Mouse (Mus musculus) forebrain, postnatal 0 days (tissue): ENCODE results near the gene Lcp2. TPM values are rescaled to one million over a fixed set of nuclear protein-coding genes. Genes with fewer than 3 reads are reported as not detected.

Experiments used
- ATAC-seq: fragments of 200-750 bp; cut with Nextera tagmentation; 2 replicates; pipeline ENCODE4 v1.8.0; 2017; ENCODE audit warnings: mild to moderate bottlenecking, moderate library complexity
- DNase-seq: peaks from one replicate; pipeline ENCODE4 v3.0.0-alpha.2; 2015
- H3K27ac ChIP-seq: fragments of 300-500 bp; sonication (generic); 2 replicates; pipeline ENCODE4 v1.5.1; 2014; ENCODE audit warnings: low read depth, mild to moderate bottlenecking, antibody characterized with exemption, low read length, moderate library complexity, mixed read lengths
- H3K27me3 ChIP-seq: fragments of 300-500 bp; sonication (generic); 2 replicates; pipeline ENCODE4 v1.6.1; 2014; ENCODE audit warnings: mild to moderate bottlenecking, low read length, mixed read lengths; ENCODE audit not compliant: insufficient read depth
- H3K36me3 ChIP-seq: fragments of 300-500 bp; sonication (generic); 2 replicates; pipeline ENCODE4 v1.6.1; 2014; ENCODE audit warnings: mild to moderate bottlenecking, moderate library complexity; ENCODE audit not compliant: insufficient read depth
- H3K4me1 ChIP-seq: fragments of 300-500 bp; sonication (generic); 2 replicates; pipeline ENCODE4 v1.6.1; 2014; ENCODE audit warnings: antibody characterized with exemption; ENCODE audit not compliant: insufficient read depth
- H3K4me2 ChIP-seq: fragments of 300-500 bp; sonication (generic); 2 replicates; pipeline ENCODE4 v1.6.1; 2014; ENCODE audit warnings: low read depth, mild to moderate bottlenecking, moderate library complexity
- H3K4me3 ChIP-seq: fragments of 300-500 bp; sonication (generic); 2 replicates; pipeline ENCODE4 v1.5.1; 2014; ENCODE audit warnings: low read depth, low read length, mixed read lengths
- H3K9ac ChIP-seq: fragments of 300-500 bp; sonication (generic); 2 replicates; pipeline ENCODE4 v1.6.1; 2014; ENCODE audit warnings: mild to moderate bottlenecking
- H3K9me3 ChIP-seq: fragments of 300-500 bp; sonication (generic); 2 replicates; pipeline ENCODE4 v1.6.1; 2016; ENCODE audit warnings: low read length
- CTCF ChIP-seq: sonication (generic); IDR thresholded peaks from 2 replicates; pipeline ENCODE4 v1.5.1; 2016; ENCODE audit warnings: antibody characterized with exemption, control low read depth, low read depth
- WGBS: fragments of 180-500 bp; shearing (Covaris S2); extraction: QIAGEN DNeasy Blood & Tissue Kit; methylation state at CpG from one replicate; pipeline ENCODE4 v1.1.7; 2014; 5-methylcytosine and 5-hydroxymethylcytosine counted together
- polyA plus RNA-seq: library from polyadenylated mRNA; unstranded; fragments of >200 nt; fragmentation: Nextera tagmentation; extraction: Ambion mirVana; gene quantifications from 2 replicates; pipeline ENCODE4 v1.2.1, GENCODE M21; 2015
- total RNA-seq: library from RNA; depleted of rRNA; stranded (reverse); fragments of >200 nt; gene quantifications from 2 replicates; pipeline ENCODE4 v1.2.3, GENCODE M21; 2014

The Lcp2 gene
- total and polyA plus RNA-seq, 2 experiments from 2014 or later: 3.6 to 4.4 TPM

GRCm38 (mm10) chr11:34058332-34058731, 11.6 kb downstream of the Lcp2 start:
- Histone ChIP-seq H3K4me3 (no peak overlapping the region), H3K4me2 (no peak overlapping the region), H3K36me3 (no peaks in the 10 kb centered on the region), H3K9ac (no peak overlapping the region), H3K27me3 (no peaks in the 10 kb centered on the region), H3K9me3 (no peaks in the 10 kb centered on the region), H3K27ac (no peak overlapping the region), H3K4me1 (no peaks in the 10 kb centered on the region)
- no peak for ATAC-seq
- TF ChIP-seq CTCF: no peak
- no peak for DNase-seq

- TF ChIP-seq CTCF: no peak
- Histone ChIP-seq H3K9me3 (no peaks in the 10 kb centered on the region), H3K27ac (no peak overlapping the region), H3K27me3 (no peaks in the 10 kb centered on the region), H3K4me3 (no peak overlapping the region), H3K9ac (no peak overlapping the region), H3K36me3 (no peaks in the 10 kb centered on the region), H3K4me1 (no peaks in the 10 kb centered on the region), H3K4me2 (no peak overlapping the region)
- DNase-seq (no peak), ATAC-seq (no peak)
- 86% methylated on average over 6 of the region's 6 CpGs for WGBS
Measured at GRCm38 (mm10) chr11:34058960-34059359, 12.2 kb downstream of the Lcp2 start.

- WGBS: 67% methylated on average over 6 of the region's 6 CpGs
- ATAC-seq (no peak), DNase-seq (no peak)
- H3K4me1 ChIP-seq: no peaks in the 10 kb centered on the region
- no peaks in the 10 kb centered on the region for H3K36me3 ChIP-seq
- no peak for TF ChIP-seq CTCF
- H3K27me3 ChIP-seq: no peaks in the 10 kb centered on the region
- H3K27ac ChIP-seq: no peak overlapping the region
- no peak overlapping the region for H3K4me2 ChIP-seq
- no peak overlapping the region for H3K4me3 ChIP-seq
- 0 out of 2 replicates have a peak, but pooled peaks cover 4% of the 10 kb centered on the region for H3K9me3 ChIP-seq
- no peak overlapping the region for H3K9ac ChIP-seq
Measured at GRCm38 (mm10) chr11:34061740-34062139, 15.0 kb downstream of the Lcp2 start.

DNA sequence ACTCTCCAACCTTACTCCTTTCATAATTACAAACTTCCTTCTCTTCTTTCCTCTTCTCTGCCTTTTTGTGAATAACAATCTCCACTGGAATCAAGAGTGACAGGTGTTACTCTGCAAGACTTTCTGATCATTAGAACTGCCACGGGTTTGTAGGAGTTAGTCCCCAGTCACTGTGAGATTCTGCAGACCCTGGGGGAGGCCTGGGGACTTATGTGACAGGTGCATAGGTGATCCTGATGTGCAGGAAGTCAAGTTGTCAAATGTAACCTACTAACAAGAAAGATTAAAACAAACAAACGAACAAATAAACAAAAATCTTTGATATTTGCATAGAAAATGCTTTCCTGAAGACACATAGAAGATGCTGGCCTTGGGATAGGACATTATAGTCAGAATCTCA, 16.5 kb downstream of the Lcp2 start:
- Histone ChIP-seq H3K4me3 (no peak overlapping the region), H3K36me3 (no peaks in the 10 kb centered on the region), H3K27me3 (no peaks in the 10 kb centered on the region), H3K9ac (no peak overlapping the region), H3K4me2 (no peak overlapping the region), H3K27ac (no peak overlapping the region), H3K9me3 (0 out of 2 replicates have a peak, but pooled peaks cover 4% of the 10 kb centered on the region), H3K4me1 (no peaks in the 10 kb centered on the region)
- TF ChIP-seq CTCF: no peak
- 60% methylated on average over 2 of the region's 2 CpGs for WGBS
- DNase-seq: no peak
- no peak for ATAC-seq

GRCm38 (mm10) chr11:34063702-34064485, 17.2 kb downstream of the Lcp2 start:
- Histone ChIP-seq H3K27ac (no peak overlapping the region), H3K9me3 (0 out of 2 replicates have a peak, but pooled peaks cover 4% of the 10 kb centered on the region), H3K27me3 (no peaks in the 10 kb centered on the region), H3K36me3 (no peaks in the 10 kb centered on the region), H3K4me3 (no peak overlapping the region), H3K4me1 (no peaks in the 10 kb centered on the region), H3K4me2 (no peak overlapping the region), H3K9ac (no peak overlapping the region)
- WGBS: 69% methylated on average over 5 of the region's 5 CpGs
- DNase-seq (no peak), ATAC-seq (no peak)
- TF ChIP-seq CTCF: no peak

DNA sequence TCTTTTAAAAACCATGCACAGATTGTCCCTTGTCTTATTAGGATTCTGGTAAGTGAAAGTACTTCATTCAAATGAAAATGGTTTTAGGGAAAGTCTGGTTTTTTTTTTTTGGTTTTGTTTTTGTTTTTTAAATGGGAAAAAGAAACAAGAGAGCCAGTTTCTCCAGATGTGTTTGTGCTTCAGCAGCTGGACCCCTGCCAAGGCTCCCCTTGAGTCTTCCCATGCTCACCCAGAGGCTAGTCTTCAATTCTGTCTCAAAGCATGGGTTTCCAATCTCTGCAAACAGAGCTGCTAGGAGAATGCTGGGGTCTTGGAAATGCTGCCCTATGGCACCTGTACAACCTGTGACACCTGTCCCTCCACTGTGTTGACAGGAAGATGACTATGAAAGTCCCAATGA, 23.9 kb downstream of the Lcp2 start:
- ATAC-seq (no peak), DNase-seq (no peak)
- H3K9ac ChIP-seq: no peak overlapping the region
- no peaks in the 10 kb centered on the region for H3K4me1 ChIP-seq
- no peak overlapping the region for H3K4me2 ChIP-seq
- H3K9me3 ChIP-seq: 0 out of 2 replicates have a peak, but pooled peaks cover 4% of the 10 kb centered on the region
- H3K27me3 ChIP-seq: peaks cover 10% of the 10 kb centered on the region; the same call in 1 of the 2 replicates
- no peak overlapping the region for H3K27ac ChIP-seq
- no peak for TF ChIP-seq CTCF
- no peak overlapping the region for H3K4me3 ChIP-seq
- no peaks in the 10 kb centered on the region for H3K36me3 ChIP-seq

GRCm38 (mm10) chr11:34072309-34072708, 25.6 kb downstream of the Lcp2 start:
- peaks cover 10% of the 10 kb centered on the region; the same call in 1 of the 2 replicates for H3K27me3 ChIP-seq
- no peaks in the 10 kb centered on the region for H3K36me3 ChIP-seq
- no peak overlapping the region for H3K4me2 ChIP-seq
- H3K9me3 ChIP-seq: no peaks in the 10 kb centered on the region
- 72% methylated on average over 4 of the region's 4 CpGs for WGBS
- no peak for DNase-seq
- TF ChIP-seq CTCF: no peak
- H3K9ac ChIP-seq: no peak overlapping the region
- ATAC-seq: no peak
- H3K27ac ChIP-seq: no peak overlapping the region
- H3K4me3 ChIP-seq: no peak overlapping the region
- no peaks in the 10 kb centered on the region for H3K4me1 ChIP-seq
